Mouse (Mus musculus) forebrain, embryonic 10.5 days (tissue): Measurements from ENCODE around the gene Usp22. TPM values are rescaled to one million over a fixed set of nuclear protein-coding genes. Genes with fewer than 3 reads are reported as not detected.
A peak's percentile ranks its signal among the peaks of the same experiment; 100 is the strongest.

ENCODE experiments used
- DNase-seq: peaks from one replicate; pipeline ENCODE4 v3.0.0-alpha.2; 2017; ENCODE audit warnings: low spot score; ENCODE audit errors: extremely low spot score
- H3K27ac ChIP-seq: fragments of 300-500 bp; sonication (generic); 2 replicates; pipeline ENCODE4 v1.5.1; 2016; ENCODE audit warnings: mild to moderate bottlenecking
- H3K27me3 ChIP-seq: fragments of 300-500 bp; sonication (generic); 2 replicates; pipeline ENCODE4 v1.6.1; 2016; ENCODE audit warnings: mild to moderate bottlenecking; ENCODE audit not compliant: poor library complexity, severe bottlenecking
- H3K36me3 ChIP-seq: fragments of 300-500 bp; sonication (generic); replicated peaks from 2 replicates; pipeline ENCODE4 v1.6.1; 2016; ENCODE audit warnings: mild to moderate bottlenecking, moderate library complexity
- H3K4me1 ChIP-seq: fragments of 300-500 bp; sonication (generic); 2 replicates; pipeline ENCODE4 v1.6.1; 2016
- H3K4me3 ChIP-seq: fragments of 300-500 bp; sonication (generic); 2 replicates; pipeline ENCODE4 v1.5.1; 2016; ENCODE audit warnings: mild to moderate bottlenecking, moderate library complexity
- H3K9me3 ChIP-seq: fragments of 300-500 bp; sonication (generic); 2 replicates; pipeline ENCODE4 v1.6.1; 2016; ENCODE audit warnings: mild to moderate bottlenecking, moderate library complexity
- WGBS: fragments of 180-500 bp; shearing (Covaris S2); methylation state at CpG from one replicate; pipeline ENCODE4 v1.1.7; 2016; 5-methylcytosine and 5-hydroxymethylcytosine counted together
- polyA plus RNA-seq: library from polyadenylated mRNA; unstranded; fragments of >200 nt; fragmentation: Nextera tagmentation; extraction: Ambion mirVana; gene quantifications from 2 replicates; pipeline ENCODE4 v1.2.1, GENCODE M21; 2016

The Usp22 gene
- 177 and 178 TPM in 2 replicates for polyA plus RNA-seq

GRCm38 (mm10) chr11:61174821-61175658 lies at the start of gene Usp22:
Usp22 (minus strand) TSS chr11:61175055.
- Histone ChIP-seq H3K27me3 (no peaks in the 10 kb centered on the region), H3K36me3 (peaks cover 18% of the 10 kb centered on the region)
- WGBS, result under 1% methylated on average over 69 of the region's 69 CpGs

GRCm38 (mm10) chr11:61224234-61224744 lies 49.4 kb upstream of the Usp22 start:
- no peaks in the 10 kb centered on the region for H3K9me3 ChIP-seq
- 85% methylated on average over 6 of the region's 6 CpGs for WGBS
- DNase-seq, result no peak
- no peak overlapping the region for H3K4me3 ChIP-seq
- no peaks in the 10 kb centered on the region for H3K27me3 ChIP-seq
- no peaks in the 10 kb centered on the region for H3K36me3 ChIP-seq
- no peak overlapping the region for H3K27ac ChIP-seq
- H3K4me1 ChIP-seq, result no peaks in the 10 kb centered on the region

More at GRCm38 (mm10) chr11:61174821-61175658, at the start of gene Usp22:
- Histone ChIP-seq H3K27ac (peak within 1 kb of the TSS; percentile 97), H3K4me3 (peak within 1 kb of the TSS; percentile 82), H3K9me3 (no peaks in the 10 kb centered on the region), H3K4me1 (peaks cover 30% of the 10 kb centered on the region)
- DNase-seq, result peak; percentile 99

GRCm38 (mm10) chr11:61222971-61223745 lies 48.3 kb upstream of the Usp22 start:
- no peak for DNase-seq
- H3K4me1 ChIP-seq, result no peaks in the 10 kb centered on the region
- H3K36me3 ChIP-seq, result no peaks in the 10 kb centered on the region
- H3K4me3 ChIP-seq, result no peak overlapping the region
- no peaks in the 10 kb centered on the region for H3K9me3 ChIP-seq
- no peaks in the 10 kb centered on the region for H3K27me3 ChIP-seq
- WGBS, result 95% methylated on average over 9 of the region's 9 CpGs
- no peak overlapping the region for H3K27ac ChIP-seq

- Histone ChIP-seq H3K9me3 (no peaks in the 10 kb centered on the region), H3K4me3 (no peak overlapping the region), H3K27me3 (no peaks in the 10 kb centered on the region), H3K27ac (no peak overlapping the region), H3K36me3 (no peaks in the 10 kb centered on the region), H3K4me1 (no peaks in the 10 kb centered on the region)
- no peak for DNase-seq
- WGBS, result 78% methylated on average over 1 of the region's 1 CpGs
These were observed 47.2 kb upstream of the Usp22 start for GRCm38 (mm10) chr11:61222007-61222406.

- no peaks in the 10 kb centered on the region for H3K27me3 ChIP-seq
- H3K4me3 ChIP-seq, result no peak overlapping the region
- H3K9me3 ChIP-seq, result no peaks in the 10 kb centered on the region
- H3K4me1 ChIP-seq, result no peaks in the 10 kb centered on the region
- DNase-seq, result no peak
- WGBS, result 72% methylated on average over 9 of the region's 9 CpGs
- no peaks in the 10 kb centered on the region for H3K36me3 ChIP-seq
- H3K27ac ChIP-seq, result no peak overlapping the region
These were observed 45.5 kb upstream of the Usp22 start for GRCm38 (mm10) chr11:61220156-61220881.

- peaks cover 28% of the 10 kb centered on the region for H3K27me3 ChIP-seq
- DNase-seq, result no peak
- no peak overlapping the region for H3K27ac ChIP-seq
- WGBS, result 88% methylated on average over 3 of the region's 3 CpGs
- no peak overlapping the region for H3K4me3 ChIP-seq
- H3K9me3 ChIP-seq, result no peaks in the 10 kb centered on the region
- H3K4me1 ChIP-seq, result peaks cover 6% of the 10 kb centered on the region; the same call in 1 of the 2 replicates
- no peaks in the 10 kb centered on the region for H3K36me3 ChIP-seq
These were observed 41.1 kb upstream of the Usp22 start for GRCm38 (mm10) chr11:61215936-61216335.

- DNase-seq, result no peak
- 38% methylated on average over 20 of the region's 20 CpGs for WGBS
- peaks cover 6% of the 10 kb centered on the region; the same call in 1 of the 2 replicates for H3K4me1 ChIP-seq
These were observed 37.2 kb upstream of the Usp22 start for GRCm38 (mm10) chr11:61212102-61212501.

GRCm38 (mm10) chr11:61208316-61208715 lies 33.5 kb upstream of the Usp22 start:
- Histone ChIP-seq H3K4me3 (no peak overlapping the region), H3K36me3 (no peaks in the 10 kb centered on the region), H3K4me1 (peaks cover 6% of the 10 kb centered on the region; the same call in 1 of the 2 replicates), H3K27ac (no peak overlapping the region), H3K9me3 (no peaks in the 10 kb centered on the region), H3K27me3 (peaks cover 26% of the 10 kb centered on the region)
- no peak for DNase-seq
- WGBS, result 90% methylated on average over 10 of the region's 10 CpGs

More at GRCm38 (mm10) chr11:61212102-61212501, 37.2 kb upstream of the Usp22 start:
- Histone ChIP-seq H3K27ac (no peak overlapping the region), H3K36me3 (no peaks in the 10 kb centered on the region), H3K9me3 (no peaks in the 10 kb centered on the region), H3K27me3 (peaks cover 31% of the 10 kb centered on the region), H3K4me3 (no peak overlapping the region)

- Histone ChIP-seq H3K9me3 (no peaks in the 10 kb centered on the region), H3K27ac (no peak within 1 kb of the TSS), H3K27me3 (peaks cover 20% of the 10 kb centered on the region), H3K4me3 (no peak within 1 kb of the TSS), H3K4me1 (peaks cover 6% of the 10 kb centered on the region; the same call in 1 of the 2 replicates), H3K36me3 (no peaks in the 10 kb centered on the region)
- DNase-seq, result no peak
- whole genome bisulfite sequencing, result 83% methylated on average over 10 of the region's 10 CpGs
These were observed 32.8 kb upstream of the Usp22 start, which contains the start of gene Aldh3a1 for GRCm38 (mm10) chr11:61207487-61208246. Aldh3a1 (plus strand) TSS chr11:61207537.

GRCm38 (mm10) chr11:61206136-61206535 lies 31.3 kb upstream of the Usp22 start:
- Histone ChIP-seq H3K9me3 (no peaks in the 10 kb centered on the region), H3K4me3 (no peak overlapping the region), H3K27ac (no peak overlapping the region), H3K36me3 (no peaks in the 10 kb centered on the region), H3K4me1 (0 out of 2 replicates have a peak, but pooled peaks cover 2% of the 10 kb centered on the region), H3K27me3 (peaks cover 4% of the 10 kb centered on the region; the same call in 1 of the 2 replicates)
- no peak for DNase-seq
- WGBS, result 92% methylated on average over 3 of the region's 3 CpGs

- H3K36me3 ChIP-seq, result no peaks in the 10 kb centered on the region
- DNase-seq, result no peak
- no peaks in the 10 kb centered on the region for H3K27me3 ChIP-seq
- H3K4me1 ChIP-seq, result 0 out of 2 replicates have a peak, but pooled peaks cover 2% of the 10 kb centered on the region
- WGBS, result 95% methylated on average over 9 of the region's 10 CpGs
- H3K4me3 ChIP-seq, result no peak overlapping the region
- no peaks in the 10 kb centered on the region for H3K9me3 ChIP-seq
- H3K27ac ChIP-seq, result no peak overlapping the region
These were observed 30.5 kb upstream of the Usp22 start for GRCm38 (mm10) chr11:61205167-61205950.
